Mouse (Mus musculus) small intestine, adult 2 months (tissue): ENCODE data around the gene Bbx. TPM values are rescaled to one million over a fixed set of nuclear protein-coding genes. Genes with fewer than 3 reads are reported as not detected.

Source experiments
- H3K27ac ChIP-seq: fragments of 200-500 bp; 2 replicates; pipeline ENCODE4 v1.5.1; 2012; ENCODE audit warnings: low read depth, low read length, control low read depth, inconsistent platforms; ENCODE audit not compliant: insufficient read depth
- H3K27me3 ChIP-seq: fragments of 200-500 bp; 2 replicates; pipeline ENCODE4 v1.6.1; 2012; ENCODE audit warnings: mild to moderate bottlenecking, moderate library complexity, low read length, inconsistent platforms; ENCODE audit not compliant: control insufficient read depth, insufficient read depth
- H3K36me3 ChIP-seq: fragments of 200-500 bp; 2 replicates; pipeline ENCODE4 v1.6.1; 2012; ENCODE audit warnings: mild to moderate bottlenecking, low read length, control low read depth, inconsistent platforms; ENCODE audit not compliant: control insufficient read depth, insufficient read depth
- H3K4me1 ChIP-seq: fragments of 200-500 bp; 2 replicates; pipeline ENCODE4 v1.6.1; 2012; ENCODE audit warnings: low read length, inconsistent platforms, mixed read lengths; ENCODE audit not compliant: control insufficient read depth, insufficient read depth, insufficient read length
- H3K4me3 ChIP-seq: fragments of 200-500 bp; 2 replicates; pipeline ENCODE4 v1.5.1; 2012; ENCODE audit warnings: low read depth, mild to moderate bottlenecking, control low read depth, inconsistent platforms, low read length, moderate library complexity
- CTCF ChIP-seq: fragments of 200-500 bp; IDR thresholded peaks from 2 replicates; pipeline ENCODE4 v1.5.1; 2012; ENCODE audit warnings: low read depth, mild to moderate bottlenecking, control low read depth, inconsistent platforms, low read length, moderate library complexity, mixed read lengths; ENCODE audit not compliant: insufficient replicate concordance, insufficient read length; ENCODE audit errors: extremely low read depth
- POLR2A ChIP-seq: fragments of 200-500 bp; IDR thresholded peaks from 2 replicates; pipeline ENCODE4 v1.6.1; 2012; ENCODE audit warnings: low read depth, mild to moderate bottlenecking, control low read depth, inconsistent platforms, low read length, moderate library complexity
- WGBS: fragments of 180-500 bp; shearing (Covaris S2); methylation state at CpG from one replicate; pipeline ENCODE4 v1.1.7; 2018; 5-methylcytosine and 5-hydroxymethylcytosine counted together
- polyA plus RNA-seq: library from polyadenylated mRNA; depleted of rRNA; stranded (reverse); fragments of >200 nt; gene quantifications from 2 replicates; pipeline ENCODE4 v1.2.3, GENCODE M21; 2012; rRNA removed

The Bbx gene
- polyA plus RNA-seq, 1 experiment, result 1.7 TPM

DNA sequence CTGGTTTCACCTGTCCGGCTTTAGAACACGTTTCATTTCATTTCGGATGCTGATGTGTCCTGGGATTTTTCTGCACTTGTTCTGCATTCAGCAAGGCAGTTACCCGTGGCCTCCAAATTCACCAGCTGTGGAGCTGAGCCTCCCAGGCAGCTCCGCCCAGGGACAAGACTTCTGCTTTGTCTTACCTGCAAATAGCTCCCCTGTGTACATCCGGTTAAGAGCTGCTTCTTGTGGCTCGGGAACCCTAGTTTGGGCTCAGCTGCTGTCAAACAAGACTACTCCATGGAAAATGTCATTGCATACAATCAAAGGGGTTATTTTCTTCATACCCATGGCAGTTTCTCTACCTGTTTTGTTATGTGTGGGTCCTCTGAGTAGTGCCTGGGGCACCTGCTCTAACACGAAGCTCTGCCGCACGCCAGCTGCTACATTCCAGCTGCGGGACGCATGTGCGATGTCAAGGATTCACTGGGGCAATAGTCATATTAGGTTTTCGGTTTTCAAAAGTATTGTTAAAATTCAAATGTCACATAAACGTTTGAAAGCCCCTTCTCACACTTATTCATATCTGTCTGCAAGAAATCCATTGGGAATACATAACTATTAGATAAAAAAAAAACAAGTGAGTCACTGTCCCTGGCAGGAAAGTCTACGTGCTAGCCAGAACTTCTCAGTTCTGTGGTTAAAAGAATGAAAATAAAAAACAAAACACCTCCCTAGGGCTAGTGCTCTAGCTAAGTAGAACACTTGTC lies 264.8 kb downstream of the Bbx start:
- WGBS, result 77% methylated on average over 16 of the region's 16 CpGs
- Histone ChIP-seq H3K4me3 (no peak overlapping the region), H3K4me1 (no peaks in the 10 kb centered on the region), H3K27ac (no peak overlapping the region), H3K36me3 (no peaks in the 10 kb centered on the region), H3K27me3 (no peaks in the 10 kb centered on the region)
- no peak for TF ChIP-seq POLR2A
- no peak for TF ChIP-seq CTCF

DNA sequence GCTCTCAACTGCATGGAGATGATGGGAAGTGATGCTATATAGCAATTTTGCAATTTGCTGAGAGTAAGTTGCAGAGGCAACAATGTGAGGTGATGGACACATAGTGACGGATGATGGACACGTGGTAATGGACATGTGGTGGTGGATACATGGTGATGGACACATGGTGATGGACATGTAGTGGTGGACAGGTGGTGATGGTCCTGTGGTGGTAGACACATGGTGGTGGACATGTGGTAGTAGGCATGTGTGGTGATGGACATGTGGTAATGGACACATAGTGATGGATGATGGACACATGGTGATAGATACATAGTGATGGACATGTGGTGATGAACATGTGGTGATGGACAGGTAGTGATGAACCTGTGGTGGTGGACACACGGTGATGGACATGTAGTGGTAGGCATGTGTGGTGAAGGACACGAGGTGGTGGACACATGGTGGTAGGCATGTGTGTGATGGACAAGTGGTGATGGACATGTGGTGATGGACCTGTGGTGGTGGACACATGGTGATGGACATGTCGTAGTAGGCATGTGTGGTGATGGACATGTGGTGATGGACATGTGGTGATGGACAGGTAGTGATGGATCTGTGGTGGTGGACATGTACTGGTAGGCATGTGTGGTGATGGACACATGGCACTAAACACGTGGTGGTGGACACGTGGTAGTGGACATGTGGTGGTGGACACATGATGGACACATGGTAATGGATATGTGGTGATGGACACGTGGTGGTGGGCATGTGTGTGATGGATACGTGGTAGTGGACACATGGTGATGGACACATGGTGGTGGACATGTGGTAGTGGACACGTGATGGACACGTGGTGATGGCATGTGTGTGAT lies 271.5 kb downstream of the Bbx start:
- WGBS, result 91% methylated on average over 11 of the region's 11 CpGs
- Histone ChIP-seq H3K27me3 (no peaks in the 10 kb centered on the region), H3K27ac (no peak overlapping the region), H3K4me1 (no peaks in the 10 kb centered on the region), H3K36me3 (no peaks in the 10 kb centered on the region), H3K4me3 (no peak overlapping the region)
- no peak for TF ChIP-seq POLR2A
- TF ChIP-seq CTCF, result no peak

DNA sequence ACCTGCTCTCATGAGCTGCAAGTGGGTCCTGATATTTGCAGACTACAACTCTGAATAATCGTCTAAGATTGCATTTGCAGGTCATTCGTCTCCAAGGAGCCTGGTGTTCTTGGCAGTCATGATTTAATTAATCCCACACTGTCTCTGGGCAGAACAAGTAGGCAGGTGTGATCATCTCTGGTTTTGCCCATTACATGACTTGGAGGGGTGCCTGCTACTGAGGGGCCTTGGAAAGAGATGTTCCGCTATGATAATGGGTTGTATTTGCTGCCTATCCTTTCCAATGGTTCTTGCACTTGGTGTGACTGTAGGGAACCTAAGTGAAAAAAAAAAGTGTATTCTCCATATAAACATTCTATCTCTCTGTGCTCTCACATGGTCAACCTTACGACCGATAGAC lies 273.6 kb downstream of the Bbx start:
- H3K36me3 ChIP-seq, result no peaks in the 10 kb centered on the region
- WGBS, result 86% methylated on average over 5 of the region's 5 CpGs

DNA sequence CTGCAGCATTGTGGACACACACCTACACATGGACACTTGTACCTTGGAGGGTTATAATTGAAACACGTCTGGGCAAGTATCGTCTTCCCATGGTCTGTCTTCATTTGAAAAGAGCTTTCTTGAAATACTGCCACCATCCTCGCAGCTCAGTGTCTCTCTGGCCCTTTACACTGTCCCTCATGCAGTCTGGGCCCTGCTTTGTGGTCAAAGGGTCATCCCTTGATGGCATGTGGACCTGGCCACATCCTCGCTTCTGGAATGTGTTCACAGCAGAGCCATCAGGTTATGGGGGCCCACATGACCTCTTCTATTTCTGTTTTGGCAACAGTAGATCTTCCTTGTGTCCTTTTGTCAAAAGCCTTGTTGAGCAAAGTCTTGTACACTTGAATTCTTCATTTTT lies 282.6 kb downstream of the Bbx start:
- no peak overlapping the region for H3K4me3 ChIP-seq
- H3K4me1 ChIP-seq, result no peaks in the 10 kb centered on the region
- H3K36me3 ChIP-seq, result no peaks in the 10 kb centered on the region
- no peaks in the 10 kb centered on the region for H3K27me3 ChIP-seq
- 83% methylated on average over 4 of the region's 4 CpGs for WGBS
- no peak overlapping the region for H3K27ac ChIP-seq
- TF ChIP-seq CTCF (no peak), POLR2A (no peak)

More for the DNA sequence above, 273.6 kb downstream of the Bbx start:
- TF ChIP-seq POLR2A (no peak), CTCF (no peak)
- Histone ChIP-seq H3K4me1 (no peaks in the 10 kb centered on the region), H3K27ac (no peak overlapping the region), H3K4me3 (no peak overlapping the region), H3K27me3 (no peaks in the 10 kb centered on the region)

- Histone ChIP-seq H3K27me3 (no peaks in the 10 kb centered on the region), H3K4me1 (no peaks in the 10 kb centered on the region), H3K36me3 (no peaks in the 10 kb centered on the region), H3K27ac (no peak overlapping the region), H3K4me3 (no peak overlapping the region)
- 82% methylated on average over 2 of the region's 2 CpGs for WGBS
- TF ChIP-seq POLR2A (no peak), CTCF (no peak)
Observed at GRCm38 (mm10) chr16:50147900-50148299, 284.3 kb downstream of the Bbx start.

Other genes starting within 250 kb of the Bbx start
- gene Ccdc54, start 158.8 kb upstream of the Bbx start, polyA plus RNA-seq, result not detected in 2 replicates